Mouse (Mus musculus) thymus, adult 2 months (tissue): ENCODE measurements around the gene Narf.

Experiments
- CTCF ChIP-seq: fragments of 200-500 bp; IDR thresholded peaks from 2 replicates; pipeline ENCODE4 v1.5.1; 2012; ENCODE audit warnings: mild to moderate bottlenecking, control low read depth, low read length, moderate library complexity, borderline replicate concordance; ENCODE audit not compliant: control insufficient read depth, poor library complexity, insufficient read depth; ENCODE audit errors: extremely low read depth
- POLR2A ChIP-seq: fragments of 200-500 bp; IDR thresholded peaks from 2 replicates; pipeline ENCODE4 v1.6.1; 2012; ENCODE audit warnings: mild to moderate bottlenecking, low read length, control low read depth, moderate library complexity; ENCODE audit not compliant: control insufficient read depth, poor library complexity, insufficient read depth; ENCODE audit errors: extremely low read depth

DNA sequence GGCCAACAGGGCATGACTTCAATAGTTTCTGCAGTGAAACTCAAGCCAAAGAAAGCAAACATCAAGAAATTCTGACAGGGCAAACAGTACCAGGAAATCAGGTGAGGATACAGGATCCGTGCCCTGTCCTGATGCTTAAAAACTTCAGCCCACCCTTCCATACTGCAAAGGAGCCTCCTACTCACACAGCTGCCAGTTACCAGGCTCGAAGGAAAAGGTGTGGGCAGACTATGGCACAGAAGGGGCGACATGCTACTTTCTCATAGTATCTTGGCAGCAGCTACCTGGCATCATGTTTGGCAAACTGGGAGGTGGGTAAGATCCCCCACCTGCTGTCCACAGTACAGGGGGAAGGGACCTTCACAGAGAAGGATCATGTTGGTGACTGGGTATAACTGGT is 43.6 kb upstream of the Narf start:
- TF ChIP-seq CTCF (no peak), POLR2A (no peak)
